Mouse (Mus musculus) ES-Bruce4 (cell line): ENCODE measurements around the gene Afmid.

Experiments
- CTCF ChIP-seq: IDR thresholded peaks from one replicate; pipeline ENCODE4 v1.8.1; 2011; ENCODE audit warnings: low read depth, low read length
- POLR2A ChIP-seq: IDR thresholded peaks from one replicate; pipeline ENCODE4 v1.8.1; 2011; ENCODE audit warnings: low read length; ENCODE audit not compliant: insufficient read depth

- TF ChIP-seq CTCF: no peak
- TF ChIP-seq POLR2A: no peak
These were observed 53.2 kb downstream of the Afmid start for GRCm38 (mm10) chr11:117878892-117879291.
